Mouse (Mus musculus): Measurements from ENCODE around the gene Pla2g4a. TPM values are rescaled to one million over a fixed set of nuclear protein-coding genes. Genes with fewer than 3 reads are reported as not detected.
A peak's percentile ranks its signal among the peaks of the same experiment; 100 is the strongest.
"Not testable (repeated sequence)": the region's sequence is repeated elsewhere in the genome, so short reads cannot be mapped to it uniquely, and the experiment has no call there.

The Pla2g4a gene
- polyA plus RNA-seq, 1 experiment from 2014 or later: 12.9 TPM

- Histone ChIP-seq H3K9ac (replicated peaks; ENCODE audit: low read depth) (no peak overlapping the region), H3K36me3 (ENCODE audit: insufficient read depth, low read length) (no peaks in the 10 kb centered on the region), H3K4me2 (replicated peaks; ENCODE audit: low read depth, low read length) (no peak overlapping the region), H3K4me1 (ENCODE audit: insufficient read depth, low read depth, low read length) (no peaks in the 10 kb centered on the region), H3K27me3 (replicated peaks; ENCODE audit: insufficient read depth, low read length) (no peaks in the 10 kb centered on the region), H3K9me3 (ENCODE audit: low read length) (no peaks in the 10 kb centered on the region), H3K4me3 (ENCODE audit: low read depth, low read length) (no peak overlapping the region), H3K27ac (ENCODE audit: low read length) (no peak overlapping the region)
- 61% methylated on average over 2 of the region's 2 CpGs for WGBS
- no peak for DNase-seq (ENCODE audit: low spot score)
- TF ChIP-seq CTCF (IDR thresholded peaks at IDR 0.05) (no peak), EP300 (IDR thresholded peaks at IDR 0.05) (no peak)
- ATAC-seq: no peak
These were observed 17.5 kb downstream of the Pla2g4a start for GRCm38 (mm10) chr1:149943611-149944010.

- H3K27ac ChIP-seq (ENCODE audit: low read length): no peak overlapping the region
- H3K27me3 ChIP-seq (replicated peaks; ENCODE audit: insufficient read depth, low read length): no peaks in the 10 kb centered on the region
- WGBS: 58% methylated on average over 1 of the region's 1 CpGs
- H3K4me2 ChIP-seq (replicated peaks; ENCODE audit: low read depth, low read length): no peak overlapping the region
- H3K4me3 ChIP-seq (ENCODE audit: low read depth, low read length): no peak overlapping the region
- no peaks in the 10 kb centered on the region for H3K9me3 ChIP-seq (ENCODE audit: low read length)
- H3K9ac ChIP-seq (replicated peaks; ENCODE audit: low read depth): no peak overlapping the region
- no peaks in the 10 kb centered on the region for H3K36me3 ChIP-seq (ENCODE audit: insufficient read depth, low read length)
- DNase-seq (ENCODE audit: low spot score) (peak; percentile 35), ATAC-seq (no peak)
- H3K4me1 ChIP-seq (ENCODE audit: insufficient read depth, low read depth, low read length): no peaks in the 10 kb centered on the region
- TF ChIP-seq CTCF (IDR thresholded peaks at IDR 0.05) (no peak), EP300 (IDR thresholded peaks at IDR 0.05) (no peak)
These were observed 20.8 kb downstream of the Pla2g4a start for GRCm38 (mm10) chr1:149940301-149940700.

GRCm38 (mm10) chr1:149939261-149940032 is 21.6 kb downstream of the Pla2g4a start:
- Histone ChIP-seq H3K27me3 (replicated peaks; ENCODE audit: insufficient read depth, low read length) (no peaks in the 10 kb centered on the region), H3K9me3 (ENCODE audit: low read length) (no peaks in the 10 kb centered on the region), H3K4me2 (replicated peaks; ENCODE audit: low read depth, low read length) (no peak overlapping the region), H3K36me3 (ENCODE audit: insufficient read depth, low read length) (no peaks in the 10 kb centered on the region), H3K4me1 (ENCODE audit: insufficient read depth, low read depth, low read length) (no peaks in the 10 kb centered on the region), H3K9ac (replicated peaks; ENCODE audit: low read depth) (no peak overlapping the region), H3K4me3 (ENCODE audit: low read depth, low read length) (no peak overlapping the region), H3K27ac (ENCODE audit: low read length) (no peak overlapping the region)
- DNase-seq (ENCODE audit: low spot score) (no peak), ATAC-seq (no peak)
- TF ChIP-seq CTCF (IDR thresholded peaks at IDR 0.05) (no peak), EP300 (IDR thresholded peaks at IDR 0.05) (no peak)
- WGBS: 75% methylated on average over 9 of the region's 9 CpGs

- H3K4me3 ChIP-seq (ENCODE audit: low read depth, low read length): no peak overlapping the region
- no peak overlapping the region for H3K4me2 ChIP-seq (replicated peaks; ENCODE audit: low read depth, low read length)
- H3K4me1 ChIP-seq (ENCODE audit: insufficient read depth, low read depth, low read length): no peaks in the 10 kb centered on the region
- no peaks in the 10 kb centered on the region for H3K9me3 ChIP-seq (ENCODE audit: low read length)
- WGBS: 77% methylated on average over 4 of the region's 4 CpGs
- H3K27me3 ChIP-seq (replicated peaks; ENCODE audit: insufficient read depth, low read length): no peaks in the 10 kb centered on the region
- no peaks in the 10 kb centered on the region for H3K36me3 ChIP-seq (ENCODE audit: insufficient read depth, low read length)
- TF ChIP-seq EP300 (IDR thresholded peaks at IDR 0.05): no peak
- no peak for TF ChIP-seq CTCF (IDR thresholded peaks at IDR 0.05)
- no peak overlapping the region for H3K9ac ChIP-seq (replicated peaks; ENCODE audit: low read depth)
- no peak for ATAC-seq
- H3K27ac ChIP-seq (ENCODE audit: low read length): no peak overlapping the region
- DNase-seq (ENCODE audit: low spot score): no peak
These were observed 23.3 kb downstream of the Pla2g4a start for GRCm38 (mm10) chr1:149937825-149938224.

- no peak for ATAC-seq
- no peaks in the 10 kb centered on the region for H3K27me3 ChIP-seq (replicated peaks; ENCODE audit: insufficient read depth, low read length)
- H3K4me1 ChIP-seq (ENCODE audit: insufficient read depth, low read depth, low read length): no peaks in the 10 kb centered on the region
- no peaks in the 10 kb centered on the region for H3K9me3 ChIP-seq (ENCODE audit: low read length)
- H3K9ac ChIP-seq (replicated peaks; ENCODE audit: low read depth): no peak overlapping the region
- no peak overlapping the region for H3K4me2 ChIP-seq (replicated peaks; ENCODE audit: low read depth, low read length)
- DNase-seq (ENCODE audit: low spot score): no peak
- H3K27ac ChIP-seq (ENCODE audit: low read length): no peak overlapping the region
- no peak overlapping the region for H3K4me3 ChIP-seq (ENCODE audit: low read depth, low read length)
- H3K36me3 ChIP-seq (ENCODE audit: insufficient read depth, low read length): no peaks in the 10 kb centered on the region
- TF ChIP-seq EP300 (IDR thresholded peaks at IDR 0.05): no peak
- no peak for TF ChIP-seq CTCF (IDR thresholded peaks at IDR 0.05)
- WGBS: 69% methylated on average over 5 of the region's 5 CpGs
These were observed 31.9 kb downstream of the Pla2g4a start for GRCm38 (mm10) chr1:149929140-149929539.

GRCm38 (mm10) chr1:149923737-149924136 is 37.4 kb downstream of the Pla2g4a start:
- WGBS: 76% methylated on average over 1 of the region's 1 CpGs
- H3K9ac ChIP-seq (replicated peaks; ENCODE audit: low read depth); H3K4me2 ChIP-seq (replicated peaks; ENCODE audit: low read depth, low read length); H3K4me1 ChIP-seq (ENCODE audit: insufficient read depth, low read depth, low read length); ATAC-seq; H3K4me3 ChIP-seq (ENCODE audit: low read depth, low read length); H3K27ac ChIP-seq (ENCODE audit: low read length); H3K9me3 ChIP-seq (ENCODE audit: low read length); H3K27me3 ChIP-seq (replicated peaks; ENCODE audit: insufficient read depth, low read length); DNase-seq (ENCODE audit: low spot score); H3K36me3 ChIP-seq (ENCODE audit: insufficient read depth, low read length): not testable (repeated sequence)
